Mouse (Mus musculus) R1 (cell line): Measurements from ENCODE around the gene B3gnt3.
"Not testable (repeated sequence)": the region's sequence is repeated elsewhere in the genome, so short reads cannot be mapped to it uniquely, and the experiment has no call there.

Source experiments
- DNase-seq: peaks from one replicate; pipeline ENCODE4 v3.0.0-alpha.2; 2018; ENCODE audit warnings: low read depth, low spot score

Gene B3gnt3

DNA sequence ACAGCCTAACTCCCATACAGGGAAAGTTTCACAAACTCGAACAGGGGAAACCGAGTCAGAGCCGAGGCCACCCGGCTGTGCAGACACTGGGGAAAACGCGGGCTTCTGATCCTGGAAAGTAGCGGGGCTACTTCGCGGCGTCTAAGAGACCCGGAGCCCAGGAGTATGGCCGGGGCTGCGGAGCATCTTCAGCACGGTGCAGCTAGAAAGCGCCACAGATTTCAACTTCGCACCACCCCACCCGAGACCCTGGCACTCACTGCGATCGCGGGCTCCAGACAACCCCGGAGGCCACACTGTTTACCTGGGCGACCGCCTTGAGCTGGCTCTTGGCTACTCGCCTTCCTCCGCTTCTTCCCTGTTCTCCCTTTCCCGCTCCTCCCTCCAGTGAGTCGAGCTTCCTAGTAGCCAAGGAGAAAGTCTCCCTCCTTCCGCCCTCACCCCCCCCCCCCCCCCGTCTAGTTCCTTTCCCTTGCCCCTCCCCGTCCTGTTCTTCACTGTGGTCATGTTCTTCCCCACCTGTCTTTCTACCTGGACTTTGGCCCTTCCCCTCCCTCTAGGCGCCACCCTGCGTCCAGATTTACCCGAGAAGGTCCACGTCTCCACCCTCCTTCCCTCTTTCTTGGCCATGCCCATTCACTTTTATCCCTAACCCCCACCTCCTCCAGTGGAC lies at the start of gene B3gnt3:
Gene B3gnt3 (minus strand): TSS at position 376 of the 673 bp plus-strand sequence.
- no peak for DNase-seq

DNA sequence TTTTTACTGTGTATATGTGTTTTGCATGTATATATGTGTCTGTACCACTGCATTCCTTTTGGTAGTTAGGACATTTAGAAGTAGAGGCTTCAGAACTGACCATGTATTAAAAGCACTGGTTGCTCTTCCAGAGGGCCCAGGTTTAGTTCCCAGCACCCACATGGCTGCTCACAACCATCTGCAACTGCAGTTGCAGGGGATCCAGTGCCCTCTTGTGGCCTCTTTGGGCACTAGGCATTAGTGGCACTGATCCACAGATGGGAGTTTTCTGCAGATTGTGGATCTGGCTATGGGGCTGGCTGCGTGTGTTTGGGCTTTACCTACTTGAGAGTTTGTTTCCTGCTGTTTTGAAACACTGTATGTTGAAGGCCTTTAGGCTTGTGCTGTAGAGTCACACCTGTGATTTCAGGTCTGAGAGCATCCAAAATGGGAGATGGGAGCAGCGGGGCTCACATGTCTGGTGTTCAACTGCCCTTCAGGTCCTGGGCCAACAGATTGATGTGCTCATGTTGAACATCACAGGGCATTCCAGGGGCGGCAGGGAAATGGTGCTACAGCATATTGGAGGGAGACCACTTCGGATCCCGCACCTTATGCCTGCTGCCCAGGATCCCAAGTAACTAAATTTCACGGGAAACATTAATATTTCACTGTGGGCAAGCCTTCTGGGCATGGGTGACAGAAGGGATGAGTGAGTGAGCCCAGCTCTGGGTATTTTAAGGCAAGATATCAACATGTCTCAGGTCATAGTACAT lies 47.9 kb upstream of the B3gnt3 start:
- DNase-seq = peak; percentile 60

DNA sequence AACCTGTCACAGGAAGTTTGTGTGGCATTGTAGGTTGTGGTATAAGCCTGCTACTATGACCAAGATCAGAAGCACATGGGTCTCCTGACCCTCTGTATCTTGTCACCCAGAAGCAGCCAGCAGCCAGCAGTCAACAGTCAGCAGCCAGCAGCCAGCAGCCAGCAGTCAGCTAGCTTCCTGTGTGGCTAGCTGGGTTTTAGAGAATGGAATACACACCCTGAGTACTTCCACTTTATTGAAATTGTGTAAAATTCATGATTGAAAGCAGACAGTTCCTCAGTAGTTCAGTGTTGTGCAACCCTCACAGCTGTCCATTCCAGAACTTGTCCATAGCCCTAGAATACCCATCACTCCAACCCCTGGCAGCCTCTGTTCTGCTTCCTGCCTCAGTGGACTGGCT lies 45.5 kb upstream of the B3gnt3 start:
- not testable (repeated sequence) for DNase-seq

DNA sequence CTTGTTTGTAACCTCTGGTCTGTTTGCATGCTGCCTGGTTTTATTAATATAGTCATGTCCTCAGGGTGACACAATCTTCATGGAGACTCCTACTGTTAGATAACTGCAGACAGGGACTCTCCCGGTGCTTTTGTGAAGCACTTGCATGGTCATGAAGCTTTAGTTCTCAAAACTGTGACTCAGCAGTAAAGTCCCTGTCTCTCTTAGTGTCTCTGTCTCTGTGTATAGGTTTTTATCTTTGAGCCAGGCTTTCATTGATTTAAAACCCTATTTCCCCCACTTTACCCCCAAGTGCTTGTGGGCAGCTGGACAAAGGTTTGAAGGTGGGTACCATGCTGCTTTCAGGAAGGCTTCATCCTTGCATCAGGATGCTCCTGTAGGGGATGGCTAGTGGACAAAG lies 43.7 kb upstream of the B3gnt3 start:
- peak; percentile 54 for DNase-seq

DNA sequence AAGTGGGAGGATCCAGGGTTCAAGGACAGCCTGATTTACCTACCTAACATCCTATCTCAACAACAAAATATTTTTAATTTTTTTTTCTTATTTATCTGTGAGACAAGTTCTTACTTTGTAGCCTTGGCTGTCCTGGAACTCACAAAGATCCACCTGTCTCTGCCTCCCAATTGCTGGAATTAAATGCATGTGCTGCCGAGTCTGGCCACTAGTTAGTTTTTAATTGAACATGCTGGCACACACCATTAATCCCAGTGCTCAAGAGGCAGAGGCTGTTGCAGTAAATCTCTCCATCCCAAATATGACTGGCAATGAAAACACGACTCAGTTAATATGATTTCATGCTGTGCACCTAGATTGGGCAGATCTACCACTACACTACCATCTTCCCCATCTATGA lies 41.2 kb upstream of the B3gnt3 start:
- DNase-seq = peak; percentile 64

DNA sequence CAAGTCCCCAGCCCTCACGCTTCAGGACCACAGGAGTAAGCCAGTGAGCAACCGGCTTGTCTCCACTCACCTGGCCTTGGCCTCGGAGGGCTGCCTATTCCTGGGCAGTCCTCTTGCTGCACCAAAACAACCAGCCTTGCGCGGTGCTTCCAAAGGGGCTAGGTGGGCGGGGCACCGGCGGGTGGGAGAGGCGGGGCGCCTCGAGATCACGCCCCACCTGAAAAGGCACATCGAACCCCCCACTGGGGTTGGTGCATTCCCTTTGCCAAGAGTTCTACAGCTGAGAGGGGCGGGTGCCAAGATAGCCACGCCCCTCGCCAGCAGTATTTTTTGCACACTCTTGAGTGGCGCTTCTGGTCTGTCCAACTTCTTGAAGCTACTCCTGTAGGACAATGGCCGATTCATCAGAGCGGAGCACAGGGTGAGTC lies 40.1 kb upstream of the B3gnt3 start:
- DNase-seq = peak; percentile 91

DNA sequence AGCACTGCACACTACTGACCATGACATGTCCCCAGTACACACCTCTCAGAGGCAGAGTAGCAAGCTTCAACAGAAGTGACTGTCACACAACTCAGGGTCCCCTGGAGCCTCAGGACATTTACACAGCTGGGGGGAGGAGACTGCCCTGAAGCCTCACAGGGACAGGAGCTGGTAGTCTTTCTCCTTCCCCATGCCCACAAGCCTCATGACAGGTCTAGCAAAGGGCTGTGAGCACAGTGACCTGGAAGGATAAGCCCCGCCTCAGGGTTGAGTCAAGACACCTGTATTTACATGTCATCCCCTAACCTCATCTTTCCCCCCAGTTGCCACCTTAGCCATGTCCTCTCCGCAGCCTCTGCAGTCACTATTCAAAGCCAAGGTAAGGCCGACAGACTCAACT lies 39.6 kb upstream of the B3gnt3 start:
- no peak for DNase-seq

DNA sequence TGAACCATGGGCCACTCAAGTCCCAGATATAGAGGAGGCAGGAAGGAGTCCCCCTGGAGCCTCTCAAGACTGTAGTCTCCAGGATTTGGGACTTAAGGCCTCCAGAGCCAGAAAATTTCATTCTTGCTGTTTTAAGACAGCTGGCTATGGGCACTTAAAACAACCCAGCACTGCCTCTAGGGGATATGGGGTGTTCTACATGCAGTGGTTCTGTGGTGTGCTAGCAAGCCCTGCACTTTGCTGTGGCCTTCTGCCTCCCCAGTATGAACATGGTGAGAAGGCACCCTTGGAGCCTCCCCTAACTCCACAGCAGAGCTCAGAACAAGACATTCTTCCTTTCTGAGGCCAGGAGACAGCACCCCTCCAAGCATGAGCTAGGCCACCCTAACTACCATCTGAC lies 36.7 kb upstream of the B3gnt3 start:
- not testable (repeated sequence) for DNase-seq

DNA sequence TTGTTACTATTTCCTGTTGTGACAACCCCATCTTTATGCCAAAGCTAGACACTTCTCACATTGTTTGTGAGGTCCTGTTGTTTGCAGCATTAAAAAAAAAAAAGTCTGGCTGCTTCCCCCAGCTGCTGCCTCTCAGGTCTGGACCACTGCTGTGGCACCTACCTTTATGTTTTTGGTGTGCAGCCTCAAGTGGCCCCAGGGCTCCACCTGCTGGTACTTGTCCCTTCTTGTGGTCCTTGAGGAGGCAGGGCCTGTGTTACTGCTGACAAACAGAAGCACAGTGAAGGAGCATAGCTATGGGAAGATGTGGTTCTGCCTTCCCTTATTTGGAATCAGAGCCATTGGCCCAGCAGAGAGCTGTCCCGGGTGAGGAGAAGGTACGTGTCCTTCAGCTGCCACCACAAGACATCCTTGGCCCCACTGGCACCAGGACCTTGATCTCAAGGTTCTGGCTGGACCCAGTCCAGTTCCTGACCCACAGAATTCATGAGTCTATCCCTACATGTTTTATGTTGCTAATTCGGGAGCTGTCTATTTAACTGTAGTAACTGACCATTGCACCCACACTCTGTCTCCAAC lies 30.2 kb upstream of the B3gnt3 start:
- DNase-seq = peak; percentile 55

DNA sequence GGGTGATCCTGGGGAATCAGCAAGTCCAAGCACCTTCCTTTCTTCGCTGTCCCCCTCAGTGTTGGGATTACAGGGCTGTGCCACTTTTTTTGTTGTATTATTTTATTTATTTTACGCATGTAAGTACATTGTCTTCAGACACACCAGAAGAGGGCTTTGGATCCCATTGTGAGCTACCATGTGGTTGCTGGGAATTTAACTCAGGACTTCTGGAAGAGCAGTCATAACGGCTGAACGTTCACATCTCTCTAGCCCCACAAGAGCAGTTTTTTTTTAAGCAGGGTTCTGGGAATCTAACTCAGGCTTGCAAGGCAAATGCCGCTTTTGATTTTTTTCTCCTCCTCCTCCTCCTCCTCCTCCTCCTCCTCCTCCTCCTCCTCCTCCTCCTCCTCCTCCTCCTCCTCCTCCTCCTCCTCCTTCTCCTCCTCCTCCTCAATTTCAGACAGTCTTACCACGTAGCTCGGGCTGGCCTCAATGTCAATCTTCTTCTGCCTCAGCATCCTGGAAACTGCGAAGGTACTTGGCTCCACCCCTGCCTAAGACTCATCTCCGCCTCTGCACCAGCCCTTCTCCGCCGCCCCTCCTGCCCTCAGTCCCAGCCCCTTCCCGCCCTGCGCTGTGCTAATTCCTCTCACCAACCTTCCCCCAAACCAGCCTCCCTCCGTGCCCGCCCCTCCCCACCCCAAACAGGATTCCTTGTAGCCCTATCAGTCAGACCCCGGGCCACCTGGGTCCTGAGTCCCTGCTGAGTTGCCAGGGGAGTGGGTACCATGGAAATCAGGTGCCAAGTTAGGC lies 27.4 kb upstream of the B3gnt3 start:
- DNase-seq = peak; percentile 79

DNA sequence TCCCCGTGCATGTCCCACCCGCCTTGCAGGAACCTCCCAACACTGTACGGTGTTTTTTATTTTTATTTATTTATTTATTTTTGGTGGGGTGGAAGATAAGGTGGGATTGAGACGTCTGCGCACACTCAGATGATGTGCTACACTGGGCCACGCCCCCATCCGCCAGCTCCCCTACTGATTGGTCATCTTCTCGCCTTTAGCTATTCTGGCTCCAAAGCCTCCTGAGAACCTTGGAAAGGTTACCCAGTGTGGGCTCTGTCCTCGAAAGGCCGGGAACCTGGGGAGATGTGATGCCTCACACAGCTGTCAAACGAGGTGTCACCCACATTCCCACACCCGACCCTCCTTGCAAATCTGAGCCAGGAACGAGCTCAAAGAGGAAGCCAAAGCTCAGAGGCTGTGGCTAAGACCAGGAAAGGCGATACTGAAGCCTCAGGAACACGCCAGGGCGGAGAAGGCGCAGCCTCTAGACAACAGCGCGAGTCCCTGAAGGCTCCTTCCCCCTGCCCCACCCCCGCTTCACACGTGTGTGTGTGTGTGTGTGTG lies 26.7 kb upstream of the B3gnt3 start:
- DNase-seq = peak; percentile 75

DNA sequence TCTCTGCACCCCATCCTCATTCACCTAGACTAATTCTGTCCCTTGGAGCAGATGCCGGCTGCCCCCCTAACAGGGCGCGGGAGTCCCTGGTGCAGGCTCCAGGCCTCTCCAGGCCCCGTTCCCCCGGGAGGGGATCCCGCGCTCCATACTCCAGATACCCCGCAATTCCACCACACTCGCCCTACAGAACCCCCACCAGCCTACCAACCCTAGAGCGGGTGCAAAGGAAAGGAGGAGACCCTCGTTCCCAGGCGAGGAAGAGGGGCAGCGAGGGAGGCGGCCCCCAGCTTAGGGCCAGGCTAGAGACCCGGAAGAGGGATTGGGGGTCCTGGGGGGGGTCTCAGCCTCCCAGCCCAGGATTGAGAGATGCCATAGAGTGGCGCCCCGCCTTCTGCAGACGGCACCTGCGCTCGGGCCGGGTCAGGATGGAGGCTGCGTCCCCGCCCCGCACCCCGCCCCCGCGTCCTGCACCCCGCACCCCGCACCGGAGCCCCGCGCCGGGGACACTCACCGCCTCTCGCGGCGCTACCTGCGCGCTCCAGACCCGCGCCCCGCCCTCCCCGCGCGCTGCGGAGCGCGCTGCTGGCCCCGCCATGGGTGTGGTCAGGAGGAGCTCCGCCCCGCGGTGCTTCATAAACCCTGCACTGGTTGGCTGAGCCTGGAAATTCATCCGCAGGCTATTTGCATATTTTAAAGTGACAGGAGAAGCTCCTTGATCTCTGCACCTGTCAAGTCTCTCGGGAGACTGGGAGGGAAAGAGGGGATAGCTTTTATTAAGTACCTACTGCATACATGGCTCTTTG lies 23.7 kb upstream of the B3gnt3 start, which contains the start of gene Fcho1:
Gene Fcho1 (minus strand): TSS at position 595 of the 803 bp plus-strand sequence.
- DNase-seq = peak; percentile 91

DNA sequence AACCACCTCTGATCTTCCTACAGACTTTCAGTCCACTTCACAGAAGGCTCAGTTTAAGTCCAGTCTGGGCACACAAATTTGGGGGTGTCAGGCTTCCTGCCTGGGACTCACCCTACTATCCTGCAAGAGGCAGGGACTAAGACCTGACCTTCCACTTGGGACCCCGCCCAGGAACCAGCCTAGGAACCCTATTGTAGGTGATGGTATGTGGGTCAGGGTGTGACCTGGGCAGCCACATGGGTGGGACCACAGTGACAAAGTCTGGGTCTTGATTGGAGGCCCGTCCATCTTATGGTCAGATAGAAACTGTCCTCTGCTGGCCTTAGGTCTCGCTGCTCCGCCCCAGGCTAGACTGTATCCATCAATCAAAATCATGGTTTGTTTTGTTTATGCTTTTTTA lies 22.8 kb upstream of the B3gnt3 start:
- no peak for DNase-seq

DNA sequence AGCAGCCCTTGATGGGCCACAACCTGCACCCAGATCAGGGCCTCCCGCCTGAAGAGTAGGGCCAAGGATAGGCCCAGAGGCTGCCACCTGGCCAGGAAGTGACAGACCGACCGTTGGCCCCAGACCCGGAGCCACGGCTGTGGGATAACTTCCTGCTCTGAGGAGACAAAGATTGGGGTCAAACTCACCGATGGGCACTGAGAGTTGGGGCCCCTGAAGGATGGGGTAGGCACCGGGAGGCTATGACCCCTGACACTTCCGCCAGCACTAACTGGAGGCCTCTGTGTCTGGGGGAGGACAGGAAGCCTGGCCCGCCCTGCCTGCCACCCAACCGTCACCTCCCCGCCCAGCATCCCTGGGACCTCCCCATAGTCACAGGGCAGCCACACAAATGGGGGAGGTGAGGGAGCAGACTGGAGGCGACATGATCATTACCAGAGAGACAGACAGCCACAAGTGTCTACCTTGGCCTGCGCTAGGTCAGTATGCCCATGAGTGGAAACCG lies 21.5 kb upstream of the B3gnt3 start:
- no peak for DNase-seq

DNA sequence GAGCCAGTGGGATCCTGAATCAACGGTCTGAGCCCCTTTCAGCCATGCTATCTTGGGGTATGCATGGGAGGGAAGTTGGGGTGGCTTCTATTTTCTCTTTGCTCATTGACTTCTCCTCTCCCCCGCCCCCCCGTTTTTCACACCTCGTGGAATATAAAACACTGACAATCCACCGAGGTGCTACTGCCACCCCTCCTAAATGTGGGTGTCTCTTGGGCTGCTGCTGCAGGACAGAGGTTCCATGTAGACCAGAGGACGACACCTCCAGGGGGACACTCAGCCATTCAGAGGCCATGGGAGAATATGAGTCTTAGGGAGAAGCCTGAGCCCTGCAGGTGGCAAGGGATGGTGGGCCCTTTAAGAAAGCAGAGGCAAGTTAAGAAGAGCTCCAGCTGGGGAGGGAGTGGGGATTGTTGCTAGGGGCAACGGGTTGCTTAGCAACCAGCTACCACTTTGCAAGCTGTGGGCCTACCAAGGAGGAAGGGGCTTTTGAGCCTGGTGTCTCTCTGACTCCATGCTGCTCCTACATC lies 18.4 kb upstream of the B3gnt3 start:
- peak; percentile 88 for DNase-seq

DNA sequence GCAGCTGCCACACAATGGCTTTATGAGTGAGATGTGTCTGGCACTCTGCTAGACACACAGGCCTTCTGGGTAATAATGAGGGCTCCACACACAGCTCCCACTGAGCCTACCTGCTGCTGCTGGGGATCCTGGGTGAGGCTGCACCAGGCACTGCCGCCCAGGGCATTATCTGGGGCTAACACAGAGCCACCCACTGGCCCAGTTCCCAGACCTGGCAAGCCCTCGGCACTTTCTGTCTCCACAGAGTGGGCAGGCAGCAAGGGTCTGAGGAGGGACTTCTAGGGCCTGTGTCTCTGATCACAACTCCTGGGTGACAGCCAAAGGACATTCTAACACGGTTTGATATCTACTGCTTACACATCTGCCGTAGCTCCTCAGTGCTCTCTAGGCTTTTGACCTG lies 17.6 kb upstream of the B3gnt3 start:
- no peak for DNase-seq

DNA sequence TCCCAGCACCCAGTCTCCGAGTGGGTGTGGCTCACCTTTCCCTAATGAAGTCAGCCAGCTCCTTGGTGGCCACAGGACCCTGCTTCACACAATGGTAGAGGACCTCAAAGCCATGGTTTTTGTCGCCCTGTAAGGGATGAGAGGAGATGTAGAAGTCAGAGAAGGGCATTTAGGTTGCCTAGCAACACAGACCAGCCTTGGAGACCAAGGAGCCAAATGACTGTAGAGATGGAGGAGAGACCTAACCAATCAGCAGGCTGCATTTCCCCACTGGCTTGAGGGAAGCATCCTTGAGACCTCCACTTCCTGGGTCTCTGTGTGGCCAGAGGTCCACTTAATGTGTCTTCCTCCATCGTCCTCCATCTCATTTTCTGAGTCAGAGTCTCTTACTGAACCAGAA lies 16.7 kb upstream of the B3gnt3 start:
- no peak for DNase-seq

DNA sequence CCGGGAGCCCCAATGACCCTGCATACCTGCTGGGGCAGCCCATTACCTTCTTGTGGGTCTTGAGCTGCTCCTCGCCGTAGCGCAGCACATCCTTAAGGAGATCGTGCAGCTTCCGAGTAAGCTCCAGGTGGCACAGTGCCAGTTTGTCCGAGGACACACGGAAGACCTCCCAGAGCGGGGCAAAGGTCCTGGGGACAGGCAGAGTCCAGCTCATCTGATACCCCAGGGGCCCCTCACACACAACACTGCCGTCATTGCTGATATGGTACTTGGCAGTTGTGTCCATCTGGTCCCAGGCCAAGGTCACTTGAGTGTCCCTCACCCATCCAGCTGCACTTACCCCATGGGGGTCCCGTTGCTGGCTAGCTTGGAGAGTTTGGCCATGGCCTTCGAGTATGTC lies 15.5 kb upstream of the B3gnt3 start:
- DNase-seq = no peak

DNA sequence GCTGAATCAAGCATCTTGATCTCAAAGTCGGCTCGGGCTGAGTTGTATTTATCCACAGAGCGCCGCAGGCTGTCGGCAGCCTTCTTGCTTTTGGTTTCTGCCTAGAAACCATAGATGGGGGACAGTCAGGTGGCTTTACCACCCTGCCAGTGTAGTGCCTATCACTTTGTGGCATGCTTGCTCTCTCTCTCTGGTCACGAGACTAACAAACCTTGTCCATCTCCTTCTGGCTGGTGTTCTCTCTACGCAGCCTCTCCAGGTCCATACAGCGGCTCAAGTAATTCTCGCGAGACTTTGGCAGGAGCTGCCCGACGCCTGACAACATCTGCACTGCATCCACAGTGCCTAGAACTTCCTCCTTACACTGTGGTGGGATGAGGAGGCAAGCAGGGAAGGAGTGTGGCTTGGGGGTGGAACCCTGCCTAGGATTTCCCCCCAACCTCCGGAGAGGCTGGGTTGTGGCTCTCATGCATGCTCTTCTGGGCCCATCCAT lies 15.0 kb upstream of the B3gnt3 start:
- peak; percentile 83 for DNase-seq

DNA sequence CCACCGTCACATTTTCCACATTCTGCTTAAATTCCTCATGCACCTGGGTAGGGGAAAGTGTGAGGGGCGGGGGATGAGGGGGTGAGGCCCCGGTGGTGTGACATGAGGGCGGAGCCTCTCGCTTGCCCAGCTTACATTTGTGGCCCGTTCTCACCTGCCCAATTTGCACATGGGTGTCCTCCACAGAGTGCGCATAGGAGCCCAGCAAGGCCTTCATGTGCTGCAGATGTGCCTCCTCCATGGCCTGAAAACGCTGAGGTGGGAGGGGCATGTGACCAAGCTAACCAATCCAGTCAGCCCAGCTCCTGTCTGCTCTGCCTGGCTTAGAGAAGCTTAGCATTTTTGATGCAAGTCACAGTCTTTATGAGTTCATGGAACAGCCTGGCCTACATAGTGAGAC lies 13.9 kb upstream of the B3gnt3 start:
- peak; percentile 59 for DNase-seq
